Mouse (Mus musculus): Measurements from ENCODE around the gene Glod4. TPM values are rescaled to one million over a fixed set of nuclear protein-coding genes. Genes with fewer than 3 reads are reported as not detected.

Glod4 gene
- polyA plus RNA-seq, 1 experiment from 2014 or later: 131 TPM

GRCm38 (mm10) chr11:76196977-76197469 lies 46.5 kb downstream of the Glod4 start:
- Histone ChIP-seq H3K4me2 (ENCODE audit: low read length) (no peak overlapping the region), H3K4me1 (replicated peaks; ENCODE audit: insufficient read depth, low read length) (no peaks in the 10 kb centered on the region; the same call in 1 of the 2 replicates), H3K27ac (no peak overlapping the region), H3K27me3 (ENCODE audit: insufficient read depth, low read length) (no peaks in the 10 kb centered on the region), H3K36me3 (ENCODE audit: insufficient read depth, low read length) (no peaks in the 10 kb centered on the region), H3K4me3 (replicated peaks; ENCODE audit: low read depth, low read length) (no peak overlapping the region), H3K9ac (ENCODE audit: low read depth, low read length) (no peak overlapping the region), H3K9me3 (replicated peaks; ENCODE audit: low read length) (no peaks in the 10 kb centered on the region)
- no peak for TF ChIP-seq CTCF (IDR thresholded peaks at IDR 0.05; ENCODE audit: low read depth)
- ATAC-seq (replicated peaks; ENCODE audit: low FRiP score, low read depth) (no peak), DNase-seq (ENCODE audit: low spot score) (no peak)
- WGBS: 53% methylated on average over 8 of the region's 8 CpGs

DNA sequence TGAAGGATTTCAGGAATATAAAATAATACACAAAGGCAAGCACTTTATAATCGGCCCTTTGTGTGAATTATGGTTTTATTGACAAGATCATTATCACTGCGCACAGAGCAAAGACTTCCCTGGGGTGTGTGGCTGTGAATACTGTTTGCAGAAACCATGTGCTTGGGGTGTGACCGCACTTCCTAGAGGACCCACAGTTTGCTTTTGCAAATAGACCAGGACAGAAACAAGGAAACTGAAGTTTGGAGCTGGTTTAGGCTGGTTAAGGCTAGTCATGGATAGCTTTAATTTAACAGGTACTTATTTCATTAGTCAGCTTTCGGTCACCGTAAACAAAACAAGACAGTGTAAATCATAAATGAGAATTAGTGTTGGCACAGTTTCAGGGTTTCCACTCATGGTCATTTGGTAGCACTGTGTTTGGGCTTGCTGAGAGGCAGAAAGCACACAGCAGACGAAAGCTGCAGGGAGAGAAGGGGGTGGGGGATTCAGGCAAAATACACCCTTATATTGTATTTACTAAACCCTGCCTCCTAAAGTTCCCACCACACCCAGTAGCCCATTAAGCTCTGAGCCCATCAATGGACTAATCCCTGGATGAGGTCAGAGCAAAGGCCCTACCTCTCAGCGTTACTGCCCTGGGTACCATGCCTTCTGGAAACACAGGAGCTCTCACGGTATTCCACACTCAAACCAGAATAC lies 47.1 kb downstream of the Glod4 start:
- TF ChIP-seq CTCF (IDR thresholded peaks at IDR 0.05; ENCODE audit: low read depth): no peak
- ATAC-seq (replicated peaks; ENCODE audit: low FRiP score, low read depth) (no peak), DNase-seq (ENCODE audit: low spot score) (no peak)
- H3K4me3 ChIP-seq (replicated peaks; ENCODE audit: low read depth, low read length): no peak overlapping the region
- WGBS: 49% methylated on average over 8 of the region's 8 CpGs
- H3K27ac ChIP-seq: no peak overlapping the region
- H3K4me2 ChIP-seq (ENCODE audit: low read length): no peak overlapping the region
- no peaks in the 10 kb centered on the region for H3K27me3 ChIP-seq (ENCODE audit: insufficient read depth, low read length)
- no peaks in the 10 kb centered on the region; the same call in 1 of the 2 replicates for H3K4me1 ChIP-seq (replicated peaks; ENCODE audit: insufficient read depth, low read length)
- no peaks in the 10 kb centered on the region for H3K36me3 ChIP-seq (ENCODE audit: insufficient read depth, low read length)
- H3K9me3 ChIP-seq (replicated peaks; ENCODE audit: low read length): no peaks in the 10 kb centered on the region
- no peak overlapping the region for H3K9ac ChIP-seq (ENCODE audit: low read depth, low read length)

GRCm38 (mm10) chr11:76186908-76187307 lies 56.6 kb downstream of the Glod4 start:
- Histone ChIP-seq H3K27me3 (ENCODE audit: insufficient read depth, low read length) (no peaks in the 10 kb centered on the region), H3K4me1 (replicated peaks; ENCODE audit: insufficient read depth, low read length) (no peaks in the 10 kb centered on the region), H3K9ac (ENCODE audit: low read depth, low read length) (no peak overlapping the region), H3K36me3 (ENCODE audit: insufficient read depth, low read length) (no peaks in the 10 kb centered on the region), H3K27ac (no peak overlapping the region), H3K4me2 (ENCODE audit: low read length) (no peak overlapping the region), H3K4me3 (replicated peaks; ENCODE audit: low read depth, low read length) (no peak overlapping the region), H3K9me3 (replicated peaks; ENCODE audit: low read length) (no peaks in the 10 kb centered on the region)
- no peak for ATAC-seq (replicated peaks; ENCODE audit: low FRiP score, low read depth)
- DNase-seq (ENCODE audit: low spot score): no peak
- TF ChIP-seq CTCF (IDR thresholded peaks at IDR 0.05; ENCODE audit: low read depth): peak; percentile 14; the same call in 1 of the 2 replicates
- 86% methylated on average over 6 of the region's 6 CpGs for WGBS

- Histone ChIP-seq H3K4me1 (replicated peaks; ENCODE audit: insufficient read depth, low read length) (peaks cover 5% of the 10 kb centered on the region; the same call in 1 of the 2 replicates), H3K27me3 (ENCODE audit: insufficient read depth, low read length) (no peaks in the 10 kb centered on the region), H3K9ac (ENCODE audit: low read depth, low read length) (no peak overlapping the region), H3K4me2 (ENCODE audit: low read length) (no peak overlapping the region), H3K9me3 (replicated peaks; ENCODE audit: low read length) (no peaks in the 10 kb centered on the region), H3K27ac (no peak overlapping the region), H3K4me3 (replicated peaks; ENCODE audit: low read depth, low read length) (no peak overlapping the region), H3K36me3 (ENCODE audit: insufficient read depth, low read length) (no peaks in the 10 kb centered on the region)
- no peak for ATAC-seq (replicated peaks; ENCODE audit: low FRiP score, low read depth)
- no peak for DNase-seq (ENCODE audit: low spot score)
- WGBS: 78% methylated on average over 4 of the region's 4 CpGs
- no peak for TF ChIP-seq CTCF (IDR thresholded peaks at IDR 0.05; ENCODE audit: low read depth)
These were observed 59.8 kb downstream of the Glod4 start for GRCm38 (mm10) chr11:76183745-76184144.

DNA sequence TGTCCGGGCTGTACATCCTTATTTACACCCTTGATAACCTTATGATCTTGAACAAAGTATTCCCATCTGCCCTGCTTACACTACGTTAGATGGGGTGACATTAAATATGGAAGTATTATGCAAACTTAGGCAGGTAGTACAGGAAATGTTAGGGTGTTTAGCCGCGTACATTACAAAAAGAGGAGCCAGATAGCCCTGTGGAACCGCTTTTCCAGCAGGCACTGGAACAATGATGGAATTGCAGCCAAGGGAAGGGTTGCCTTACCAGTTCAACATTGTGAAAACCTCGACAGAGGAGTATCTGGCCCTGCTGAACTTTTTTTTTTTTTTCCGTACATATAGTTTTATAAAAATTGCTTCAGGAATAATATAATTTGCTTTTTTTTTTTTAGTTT lies 63.4 kb downstream of the Glod4 start:
- H3K4me2 ChIP-seq (ENCODE audit: low read length): peak overlapping the region; percentile 94
- WGBS: 17% methylated on average over 7 of the region's 7 CpGs
- no peak for ATAC-seq (replicated peaks; ENCODE audit: low FRiP score, low read depth)
- TF ChIP-seq CTCF (IDR thresholded peaks at IDR 0.05; ENCODE audit: low read depth): no peak
- peak overlapping the region; percentile 92 for H3K4me3 ChIP-seq (replicated peaks; ENCODE audit: low read depth, low read length)
- H3K36me3 ChIP-seq (ENCODE audit: insufficient read depth, low read length): no peaks in the 10 kb centered on the region
- peaks cover 5% of the 10 kb centered on the region for H3K4me1 ChIP-seq (replicated peaks; ENCODE audit: insufficient read depth, low read length)
- no peak for DNase-seq (ENCODE audit: low spot score)
- H3K27me3 ChIP-seq (ENCODE audit: insufficient read depth, low read length): no peaks in the 10 kb centered on the region
- H3K27ac ChIP-seq: no peak overlapping the region; the same call in 1 of the 2 replicates
- H3K9ac ChIP-seq (ENCODE audit: low read depth, low read length): peak overlapping the region; percentile 77
- no peaks in the 10 kb centered on the region for H3K9me3 ChIP-seq (replicated peaks; ENCODE audit: low read length)

DNA sequence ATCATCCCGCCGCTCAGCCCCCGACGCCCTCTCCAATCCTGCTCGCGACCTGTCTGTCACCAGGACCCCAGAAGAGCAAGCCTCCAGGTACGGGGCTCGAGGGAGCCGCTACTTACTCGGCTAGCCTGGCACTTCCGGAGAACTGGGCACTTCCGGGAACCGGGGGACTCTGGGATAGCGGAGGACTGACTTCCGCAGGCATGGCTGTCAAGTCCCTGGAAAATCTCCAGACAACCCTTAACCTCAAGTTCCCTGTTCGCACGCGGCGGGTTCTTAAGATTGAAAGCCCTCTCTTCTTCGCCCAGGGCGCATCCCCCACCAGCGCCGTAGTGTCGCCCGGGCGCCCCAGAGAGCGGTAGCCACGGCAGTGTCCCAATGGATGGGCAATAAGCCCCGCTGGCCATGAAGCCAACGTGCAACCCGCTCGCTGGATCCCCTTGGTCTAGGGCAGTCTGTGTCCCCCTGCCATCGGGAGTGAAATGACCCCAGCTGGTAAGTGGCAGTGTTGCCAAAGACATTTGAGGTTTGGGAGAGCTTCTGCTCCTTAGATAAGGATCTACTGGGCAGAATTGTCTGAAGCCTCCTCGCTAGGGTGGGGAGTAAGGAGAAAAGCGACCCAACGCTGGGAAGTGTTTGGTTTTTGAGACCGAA lies 63.9 kb downstream of the Glod4 start, which contains the start of the genes Vps53 and Fam57a:
Vps53 (minus strand) TSS at position 153 of the 651 bp plus-strand sequence.
Fam57a (plus strand) TSS at position 177 of the 651 bp plus-strand sequence.
- Histone ChIP-seq H3K4me2 (ENCODE audit: low read length) (peak within 1 kb of the TSS; percentile 94), H3K27ac (peak within 1 kb of the TSS; percentile 85), H3K4me1 (replicated peaks; ENCODE audit: insufficient read depth, low read length) (peaks cover 5% of the 10 kb centered on the region), H3K9ac (ENCODE audit: low read depth, low read length) (peak within 1 kb of the TSS; percentile 77), H3K36me3 (ENCODE audit: insufficient read depth, low read length) (no peaks in the 10 kb centered on the region), H3K9me3 (replicated peaks; ENCODE audit: low read length) (no peaks in the 10 kb centered on the region), H3K27me3 (ENCODE audit: insufficient read depth, low read length) (no peaks in the 10 kb centered on the region), H3K4me3 (replicated peaks; ENCODE audit: low read depth, low read length) (peak within 1 kb of the TSS; percentile 92)
- under 1% methylated on average over 37 of the region's 37 CpGs for WGBS
- no peak for TF ChIP-seq CTCF (IDR thresholded peaks at IDR 0.05; ENCODE audit: low read depth)
- ATAC-seq (replicated peaks; ENCODE audit: low FRiP score, low read depth): peak; percentile 86
- peak; percentile 90 for DNase-seq (ENCODE audit: low spot score)

Data from kidney, postnatal 0 days (tissue).